Mouse (Mus musculus): ENCODE measurements around the gene Prss16.
A peak's percentile ranks its signal among the peaks of the same experiment; 100 is the strongest.

The Prss16 gene

DNA sequence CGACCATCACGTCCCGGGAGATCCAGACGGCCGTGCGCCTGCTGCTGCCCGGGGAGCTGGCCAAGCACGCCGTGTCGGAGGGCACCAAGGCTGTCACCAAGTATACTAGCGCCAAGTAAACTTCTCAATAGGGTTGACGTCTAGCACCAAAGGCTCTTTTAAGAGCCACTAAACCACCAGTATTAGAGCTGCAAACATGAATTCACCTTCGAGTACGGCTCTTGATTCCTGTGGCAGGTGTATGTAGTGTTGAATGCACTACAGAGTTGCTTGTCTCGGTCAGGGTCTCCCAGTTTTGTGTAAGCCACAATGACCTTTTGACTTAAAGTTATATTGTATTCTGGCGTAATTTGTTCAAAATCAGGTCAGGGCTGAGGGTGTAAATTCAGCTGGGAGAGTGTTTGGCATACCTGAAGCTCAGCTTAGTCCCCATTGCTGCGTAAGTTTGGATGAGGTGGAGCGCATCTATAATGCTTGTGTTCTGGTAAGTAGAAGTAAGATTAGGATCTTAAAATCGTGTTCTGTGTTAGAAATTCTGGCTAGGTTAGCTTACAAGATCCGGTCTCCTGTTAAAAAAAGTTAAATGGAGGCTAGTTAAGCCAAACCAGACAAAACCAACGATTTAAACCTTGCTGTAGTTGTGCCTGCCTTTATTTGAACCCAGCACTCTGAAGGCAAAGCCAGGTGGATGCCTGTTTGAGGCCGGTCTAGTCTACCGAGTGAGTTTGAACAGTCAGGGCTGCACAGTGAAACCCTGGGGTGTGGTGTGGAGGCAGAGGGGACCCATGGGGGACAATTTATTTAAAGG lies 26.8 kb upstream of the Prss16 start:
- DNase-seq (ENCODE audit: low spot score) = no peak

DNA sequence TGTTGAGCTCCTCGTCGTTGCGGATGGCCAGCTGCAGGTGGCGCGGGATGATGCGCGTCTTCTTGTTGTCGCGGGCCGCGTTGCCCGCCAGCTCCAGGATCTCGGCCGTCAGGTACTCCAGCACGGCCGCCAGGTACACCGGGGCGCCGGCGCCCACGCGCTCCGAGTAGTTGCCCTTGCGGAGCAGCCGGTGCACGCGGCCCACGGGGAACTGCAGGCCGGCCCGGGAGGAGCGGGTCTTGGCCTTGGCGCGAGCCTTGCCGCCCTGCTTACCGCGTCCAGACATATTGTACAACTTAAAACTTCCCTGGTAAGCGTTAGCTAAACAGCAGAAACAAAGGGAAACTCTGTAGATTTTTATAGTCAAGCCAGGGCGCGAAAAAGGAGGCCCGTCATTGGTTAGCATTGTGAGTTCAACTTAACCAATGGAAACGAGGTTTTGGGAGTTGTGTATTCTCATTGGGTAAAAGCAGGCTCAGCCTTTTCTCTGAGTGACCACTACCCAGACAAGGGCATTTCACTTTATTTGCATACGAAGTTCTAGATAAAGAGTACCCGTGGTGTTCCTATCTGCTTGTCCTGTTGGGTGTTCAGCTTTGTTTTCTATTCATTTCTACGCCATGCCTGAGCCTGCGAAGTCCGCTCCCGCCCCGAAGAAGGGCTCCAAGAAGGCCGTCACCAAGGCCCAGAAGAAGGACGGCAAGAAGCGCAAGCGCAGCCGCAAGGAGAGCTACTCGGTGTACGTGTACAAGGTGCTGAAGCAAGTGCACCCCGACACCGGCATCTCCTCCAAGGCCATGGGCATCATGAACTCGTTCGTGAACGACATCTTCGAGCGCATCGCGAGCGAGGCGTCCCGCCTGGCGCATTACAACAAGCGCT lies 26.0 kb upstream of the Prss16 start, which contains the start of the genes Hist1h2ah and Hist1h2bk:
Gene Hist1h2ah, minus strand, starts transcription at position 302 of the 882 bp plus-strand sequence.
Gene Hist1h2bk, plus strand, starts transcription at position 604 of the 882 bp plus-strand sequence.
- peak; percentile 62 for DNase-seq (ENCODE audit: low spot score)

DNA sequence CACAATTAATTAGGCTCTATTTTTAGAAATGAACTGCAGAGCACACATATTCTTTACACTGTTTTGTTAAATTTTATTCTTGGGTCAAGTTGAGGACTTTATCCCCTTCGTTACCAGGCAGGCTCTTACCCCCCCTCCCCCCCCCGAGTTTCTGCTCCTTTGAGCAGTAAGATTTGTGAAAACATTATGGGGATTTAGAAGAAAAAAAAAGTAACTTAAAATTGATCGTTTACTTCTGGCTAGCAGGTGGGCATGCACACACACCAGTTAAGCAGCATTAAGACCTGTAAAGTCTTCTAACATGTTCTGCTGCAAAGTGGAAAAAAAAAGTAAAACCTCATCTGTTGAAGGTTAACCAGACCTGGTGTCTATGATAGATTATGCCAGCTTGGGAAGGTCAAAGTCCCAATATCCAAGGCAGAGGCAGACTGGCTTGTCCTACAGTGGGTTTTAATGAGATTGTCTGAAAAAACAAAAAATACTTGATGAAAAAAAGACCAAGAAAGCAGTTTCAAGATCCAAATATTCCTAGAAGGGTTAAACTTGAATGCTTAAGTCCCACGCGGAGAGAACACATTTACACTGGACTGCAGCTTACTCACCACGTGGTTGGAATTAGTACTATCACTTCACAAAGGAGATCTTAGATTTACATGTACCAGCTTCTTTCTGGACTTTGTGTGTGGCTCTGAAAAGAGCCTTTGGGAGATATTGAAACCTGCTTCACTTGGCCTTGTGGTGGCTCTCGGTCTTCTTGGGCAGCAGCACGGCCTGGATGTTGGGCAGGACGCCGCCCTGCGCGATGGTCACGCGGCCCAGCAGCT lies 25.1 kb upstream of the Prss16 start:
- DNase-seq (ENCODE audit: low spot score) = no peak

DNA sequence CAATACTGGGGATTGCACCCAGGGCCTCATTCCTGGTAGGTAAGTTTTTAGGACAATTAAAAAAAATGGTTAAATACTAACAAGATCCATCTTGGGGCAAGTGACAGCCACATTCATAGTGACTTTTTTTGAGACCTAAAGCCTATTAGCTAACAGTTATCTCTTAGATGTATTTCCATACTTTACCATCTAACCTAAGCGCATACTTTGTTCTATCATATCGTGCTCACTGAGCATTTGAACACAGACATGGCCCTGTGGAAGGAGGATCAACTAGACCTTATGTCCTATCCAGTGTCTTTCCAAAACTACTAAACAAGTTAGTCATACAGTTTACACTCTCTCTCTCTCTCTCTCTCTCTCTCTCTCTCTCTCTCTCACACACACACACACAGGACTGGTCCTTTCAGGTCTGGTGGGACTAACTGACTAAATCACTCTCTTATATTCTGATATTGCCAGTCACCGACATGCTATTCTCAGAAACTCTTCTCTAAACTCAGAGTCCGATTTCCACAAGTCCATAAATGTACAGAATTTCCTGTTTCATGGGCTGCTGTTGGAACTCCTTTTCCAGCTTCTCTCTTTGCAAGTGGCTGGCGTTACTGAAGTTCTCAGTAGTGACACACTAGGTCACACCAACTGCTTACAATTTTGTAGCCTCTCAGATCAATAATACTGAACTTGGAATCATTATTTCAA lies 24.4 kb upstream of the Prss16 start:
- no peak for DNase-seq (ENCODE audit: low spot score)

DNA sequence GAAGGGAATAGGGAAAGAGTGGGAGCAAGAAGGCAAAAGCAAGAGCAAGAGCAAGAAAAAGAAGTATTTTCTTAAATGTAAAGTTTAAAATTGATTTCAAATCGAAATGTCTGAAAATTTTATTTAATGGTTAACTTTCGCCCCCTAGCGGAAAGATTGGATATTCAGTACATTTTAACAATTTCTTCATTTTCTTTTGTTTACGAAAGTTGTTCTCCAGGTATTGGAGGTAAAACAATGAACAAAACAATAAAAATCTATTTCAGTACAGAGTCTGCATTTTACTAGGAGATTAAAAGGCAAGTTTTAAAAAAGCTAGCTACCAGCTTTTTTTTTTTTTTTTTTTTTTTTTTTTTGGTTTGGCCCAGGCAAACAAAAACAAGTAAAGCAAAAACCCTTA lies 21.0 kb upstream of the Prss16 start:
- DNase-seq (ENCODE audit: low spot score) = no peak

DNA sequence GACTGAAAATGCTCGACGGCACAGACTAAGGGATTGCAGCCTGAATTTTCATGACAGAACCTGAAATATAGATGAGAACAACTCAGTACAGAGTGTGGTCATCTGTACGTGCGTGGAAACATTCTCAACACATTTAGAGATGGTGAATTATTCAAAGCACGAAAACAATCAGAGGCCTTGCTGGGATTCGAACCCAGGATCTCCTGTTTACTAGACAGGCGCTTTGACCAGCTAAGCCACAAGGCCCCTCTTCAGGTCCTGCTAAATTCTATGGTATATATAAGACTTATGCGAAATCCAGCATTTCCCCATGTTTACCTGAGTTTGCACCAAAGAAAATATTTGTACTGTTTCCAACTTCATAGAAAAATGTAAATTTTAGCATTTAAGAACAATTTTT lies 20.4 kb upstream of the Prss16 start:
- no peak for DNase-seq (ENCODE audit: low spot score)

DNA sequence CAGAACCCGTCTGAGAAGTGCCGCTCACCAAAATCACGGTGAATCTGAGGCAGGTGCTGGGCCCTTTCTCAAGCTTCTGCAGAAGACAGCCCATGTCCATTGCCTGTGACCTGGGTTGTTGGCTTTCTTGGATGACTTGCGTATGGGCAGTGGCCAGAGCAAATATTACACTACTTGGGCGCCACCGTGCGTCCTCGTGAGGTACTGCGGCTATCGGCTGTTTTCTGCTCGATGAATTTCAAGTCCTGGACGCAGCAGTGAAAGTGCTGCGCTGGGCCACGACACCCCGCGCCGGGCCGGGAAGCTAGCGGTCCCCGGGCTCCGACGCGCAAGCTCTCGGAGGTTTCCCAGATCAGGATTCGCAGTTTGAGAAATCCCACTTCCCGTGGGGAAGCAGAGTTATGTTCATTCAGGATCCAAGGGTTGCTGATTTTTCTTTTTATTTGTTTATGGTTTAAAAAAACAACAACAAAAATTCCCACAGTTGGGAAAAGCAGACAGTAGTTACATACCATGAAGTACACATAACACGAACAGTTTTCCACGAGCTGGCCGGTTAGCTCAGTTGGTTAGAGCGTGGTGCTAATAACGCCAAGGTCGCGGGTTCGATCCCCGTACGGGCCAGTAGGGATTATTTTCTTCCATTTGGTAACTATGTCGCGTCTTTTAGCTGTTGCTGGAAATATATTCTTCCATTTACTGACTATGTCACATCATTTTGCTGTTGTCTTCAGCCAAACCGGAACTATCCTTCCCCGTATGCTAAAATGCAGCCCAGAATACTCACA lies 19.3 kb upstream of the Prss16 start:
- DNase-seq (ENCODE audit: low spot score) = peak; percentile 92

DNA sequence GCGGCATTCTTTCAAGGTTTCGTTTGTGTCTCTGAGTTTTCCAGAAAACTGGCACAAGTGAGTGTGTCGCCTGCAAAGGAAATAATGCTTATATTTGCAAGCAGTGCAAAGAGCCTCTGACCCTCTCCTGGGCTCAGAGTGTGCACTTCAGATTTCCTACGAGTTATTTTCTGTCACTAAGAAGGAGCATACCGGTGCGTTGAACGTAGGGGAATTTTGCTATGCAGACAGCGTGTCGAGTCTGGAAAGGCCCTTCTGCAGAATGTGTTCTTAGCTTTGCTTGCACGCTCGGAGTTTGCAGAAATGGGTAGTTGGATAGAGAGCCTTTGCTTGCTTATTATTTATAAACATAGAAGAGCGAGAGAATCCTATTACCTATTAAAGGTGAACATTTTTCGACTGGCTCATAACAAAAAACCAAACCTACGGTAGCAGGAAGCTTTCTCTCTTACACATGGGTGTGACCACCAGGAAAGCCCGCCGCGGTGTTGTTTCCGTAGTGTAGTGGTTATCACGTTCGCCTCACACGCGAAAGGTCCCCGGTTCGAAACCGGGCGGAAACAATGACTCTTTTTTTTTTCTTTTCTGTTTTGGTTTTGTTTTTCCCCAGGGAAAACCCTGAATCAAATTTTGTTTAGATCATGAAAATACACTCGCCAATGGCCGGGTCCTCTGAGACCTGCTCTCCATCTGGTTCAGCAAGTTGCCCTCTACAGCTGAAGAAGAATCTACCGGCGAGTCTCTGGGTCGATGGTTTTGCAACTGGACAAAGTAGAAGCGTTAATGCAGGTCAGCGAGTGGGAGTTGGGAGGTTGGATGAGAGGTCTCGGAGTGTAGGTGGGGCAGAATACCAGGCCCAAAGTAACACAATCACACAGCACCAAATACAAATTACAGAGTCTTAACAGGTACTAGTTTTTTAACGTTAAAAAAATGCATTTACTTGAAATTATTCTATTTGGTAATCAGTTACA lies 16.8 kb upstream of the Prss16 start:
- peak; percentile 81 for DNase-seq (ENCODE audit: low spot score)

DNA sequence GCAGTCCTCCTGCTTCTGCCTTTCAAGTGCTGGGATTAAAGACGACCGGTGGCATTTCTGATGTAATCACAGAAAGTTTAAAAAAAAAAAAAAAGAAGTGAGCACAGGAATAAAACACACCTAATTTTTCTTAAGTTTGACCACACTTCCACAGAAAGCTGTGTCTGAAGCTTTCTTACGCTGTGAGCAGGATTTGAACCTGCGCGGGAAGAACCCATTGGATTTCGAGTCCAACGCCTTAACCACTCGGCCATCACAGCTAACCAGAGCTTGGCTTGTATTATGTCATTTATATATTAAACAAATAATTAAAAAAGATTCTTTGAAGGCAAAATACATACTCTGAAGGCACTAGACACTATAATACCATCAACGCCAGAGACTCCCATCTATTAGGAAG lies 12.7 kb upstream of the Prss16 start:
- no peak for DNase-seq (ENCODE audit: low spot score)

DNA sequence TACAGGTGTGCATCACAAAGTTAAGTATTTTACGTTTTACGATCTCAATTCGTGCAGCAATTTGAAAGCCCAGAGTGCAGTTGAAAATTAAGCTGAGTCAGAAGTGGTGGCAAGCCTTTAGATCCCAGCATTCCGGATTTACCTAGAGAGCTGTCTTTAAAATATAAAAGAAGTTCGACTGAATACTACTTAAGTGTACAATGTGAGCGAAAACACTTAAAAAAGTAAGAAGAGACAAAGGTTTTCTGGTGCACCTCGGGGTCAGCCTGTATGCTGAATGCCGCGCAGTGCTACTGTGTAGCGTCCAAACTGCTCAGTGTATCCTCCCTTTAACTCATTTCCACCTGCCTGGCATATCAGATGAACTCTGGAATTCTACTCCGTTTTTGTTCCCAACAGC lies 12.0 kb upstream of the Prss16 start:
- DNase-seq (ENCODE audit: low spot score) = no peak

DNA sequence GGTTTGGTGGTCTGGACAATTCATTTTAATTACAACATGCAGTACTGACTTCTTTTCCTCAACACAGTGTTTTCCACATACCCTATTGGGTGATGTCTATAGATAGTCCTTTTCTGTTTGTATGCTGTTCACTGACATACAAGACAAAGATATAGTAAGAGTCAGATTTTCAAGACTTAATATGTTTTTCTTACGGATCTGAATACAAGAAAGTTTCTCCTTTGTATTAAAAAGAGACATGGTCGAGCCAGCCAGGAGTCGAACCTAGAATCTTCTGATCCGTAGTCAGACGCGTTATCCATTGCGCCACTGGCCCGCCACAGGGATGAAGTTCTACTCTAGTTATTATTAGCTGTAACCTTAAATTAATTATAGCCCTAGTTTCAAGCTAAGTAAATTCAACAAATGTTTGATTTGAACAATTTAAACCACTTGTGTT lies 11.4 kb upstream of the Prss16 start:
- DNase-seq (ENCODE audit: low spot score) = no peak

DNA sequence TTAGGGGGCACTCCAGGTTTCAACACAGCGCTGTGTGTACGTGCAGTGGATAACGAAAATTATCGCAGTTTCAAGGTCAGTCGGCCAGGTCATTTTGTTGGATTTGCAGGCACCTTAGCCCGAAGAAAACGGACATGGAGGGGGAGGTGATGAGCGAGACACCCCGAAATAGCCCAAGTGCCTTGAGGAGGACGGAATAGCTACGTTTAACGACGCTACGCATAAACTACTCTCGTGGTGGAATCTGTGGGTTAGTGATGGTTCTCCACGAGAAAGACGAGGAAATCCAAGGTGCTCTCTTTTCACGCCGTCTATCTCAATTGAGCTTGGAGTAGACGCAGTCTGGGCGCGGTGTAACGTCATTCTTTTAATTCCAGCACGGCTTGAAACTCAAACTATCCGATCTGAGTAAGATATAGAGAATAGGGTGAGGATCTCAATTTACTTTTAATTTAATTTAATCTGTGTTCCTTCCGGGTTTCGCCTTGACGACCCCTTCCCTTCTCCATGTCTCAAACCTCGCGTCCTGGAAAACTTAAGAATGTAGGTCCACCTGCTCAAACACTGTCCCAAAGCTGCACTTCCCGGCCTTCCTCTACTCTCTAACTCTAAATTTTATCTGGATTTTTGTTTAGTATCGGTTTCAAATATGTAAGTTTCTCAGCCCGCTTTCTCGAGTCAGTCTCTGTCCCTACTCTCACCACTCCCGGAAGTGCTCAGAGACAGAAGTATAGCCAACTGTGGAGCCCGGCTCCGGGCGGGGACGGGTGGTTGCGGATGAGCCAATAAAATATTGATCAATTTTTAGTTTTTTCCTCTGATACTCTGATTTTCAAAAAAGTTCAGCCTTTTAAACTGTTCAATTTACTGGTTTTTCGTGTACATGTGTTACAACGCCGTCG lies 10.6 kb upstream of the Prss16 start:
- no peak for DNase-seq (ENCODE audit: low spot score)

DNA sequence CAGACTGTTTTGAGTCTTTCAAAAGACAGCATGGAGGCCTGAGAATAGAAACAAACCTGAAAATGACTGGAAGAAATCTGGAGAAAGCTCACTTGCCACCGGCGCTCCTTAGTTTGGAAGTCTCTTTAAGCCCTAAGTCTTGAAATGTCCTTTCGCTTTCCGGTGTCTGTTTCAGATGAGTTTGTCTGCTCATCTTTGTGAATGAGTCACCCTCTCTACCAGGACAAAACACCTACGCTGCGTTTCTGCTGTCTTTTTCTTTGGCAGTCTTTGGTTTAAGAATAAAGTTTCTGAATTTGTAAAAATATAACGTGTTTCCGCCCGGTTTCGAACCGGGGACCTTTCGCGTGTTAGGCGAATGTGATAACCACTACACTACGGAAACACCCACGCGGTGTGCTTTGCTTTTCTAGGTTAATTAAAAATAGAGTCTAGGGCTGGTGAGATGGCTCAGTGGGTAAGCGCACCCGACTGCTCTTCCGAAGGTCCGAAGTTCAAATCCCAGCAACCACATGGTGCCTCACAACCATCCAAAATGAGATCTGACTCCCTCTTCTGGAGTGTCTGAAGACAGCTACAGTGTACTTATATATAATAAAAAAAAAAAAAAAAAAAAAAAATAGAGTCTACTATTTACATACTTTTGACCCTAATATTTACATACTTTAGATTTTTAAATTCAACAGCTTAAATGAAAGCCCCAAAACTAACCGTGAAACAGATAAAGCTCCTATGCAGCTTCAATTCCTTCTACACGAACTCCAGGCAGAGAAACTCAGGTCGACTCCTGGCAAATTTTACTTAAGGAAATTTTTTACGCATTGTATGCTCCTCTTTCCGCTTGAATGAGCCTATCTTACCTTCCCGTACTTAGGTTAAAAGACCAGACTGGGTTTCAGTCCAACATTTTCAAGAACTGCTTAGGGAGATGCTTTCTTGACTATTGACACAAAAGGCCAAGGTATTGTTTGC lies 6.2 kb upstream of the Prss16 start:
- no peak for DNase-seq (ENCODE audit: low spot score)

DNA sequence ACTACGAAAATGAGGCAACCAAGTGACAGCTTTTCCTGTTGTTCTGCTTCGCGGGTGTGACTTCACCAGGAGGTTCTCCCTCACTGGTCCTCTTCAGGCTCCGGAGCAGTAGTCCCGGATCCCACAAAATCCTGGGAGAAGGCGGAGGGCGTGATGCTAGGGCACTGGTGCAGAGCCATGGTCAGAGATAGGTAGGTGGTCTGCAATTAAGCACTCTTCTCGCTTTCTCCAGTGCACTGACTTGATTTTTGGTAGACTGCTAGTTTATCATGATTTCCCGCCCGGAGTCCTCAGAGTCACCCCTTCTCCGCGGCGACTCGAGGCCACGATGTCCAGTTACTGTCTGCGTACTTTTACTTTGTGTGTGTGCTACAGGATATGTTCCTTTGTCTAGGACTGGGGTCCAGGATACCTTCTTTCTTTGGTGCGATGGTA lies 4.9 kb upstream of the Prss16 start:
- no peak for DNase-seq (ENCODE audit: low spot score)

DNA sequence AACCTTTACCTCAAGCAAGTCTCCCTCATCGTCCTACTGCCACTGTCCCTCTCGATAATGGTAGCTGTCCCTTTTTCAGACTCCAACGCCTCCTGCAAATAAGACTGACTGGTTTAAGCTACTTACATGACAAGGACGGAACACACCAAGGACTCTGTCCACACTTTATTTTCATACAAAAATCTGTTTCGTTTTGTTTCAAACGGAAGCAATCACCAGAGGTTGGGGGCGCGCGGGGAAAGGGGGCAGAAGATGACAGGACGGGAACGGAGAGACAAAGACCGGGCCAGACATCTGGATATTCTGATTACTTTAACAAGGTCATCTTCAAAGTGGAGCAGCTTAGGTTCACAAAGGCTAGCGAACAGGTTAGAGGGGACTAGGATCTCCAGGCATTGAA lies 4.2 kb upstream of the Prss16 start:
- DNase-seq (ENCODE audit: low spot score) = no peak

DNA sequence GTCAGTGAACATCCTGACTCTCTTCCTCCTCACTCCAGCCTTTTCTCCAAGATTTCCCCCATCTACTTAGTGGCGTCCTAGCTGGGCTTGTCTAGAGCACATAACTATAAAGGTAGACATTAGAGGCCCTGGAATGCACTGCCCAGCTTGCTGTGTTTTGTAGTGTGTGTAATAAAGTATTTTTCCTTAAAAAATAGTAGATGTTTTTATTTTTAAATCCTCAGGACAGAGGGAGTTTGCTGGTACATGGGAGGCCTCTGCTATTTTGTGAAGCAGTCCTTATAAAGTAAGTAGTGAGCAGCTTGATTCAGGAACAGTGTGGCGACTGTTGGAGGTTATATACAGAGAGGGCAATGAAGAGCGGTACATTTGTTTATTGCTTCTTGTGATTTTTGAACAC lies 835 bp downstream of the Prss16 start:
- DNase-seq (ENCODE audit: low spot score) = no peak

DNA sequence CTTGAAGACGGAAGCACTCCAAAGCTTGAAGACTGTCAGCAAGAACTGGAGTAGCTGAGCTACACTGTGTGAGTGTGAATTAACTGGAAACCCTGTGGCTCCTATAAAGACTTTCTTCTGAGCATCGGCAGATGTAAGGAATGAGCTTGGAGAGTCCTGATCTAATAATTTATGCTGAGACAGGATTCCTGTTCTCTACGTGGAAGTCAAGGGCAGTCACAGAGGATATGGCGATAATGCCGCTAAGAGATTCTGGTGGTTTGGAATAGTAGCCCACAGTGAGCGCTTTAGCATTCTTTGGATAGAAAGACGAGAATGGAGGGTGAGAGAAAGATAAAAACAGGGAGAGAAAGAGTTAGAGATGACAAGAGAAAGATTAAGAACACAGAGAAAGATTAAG lies 1.7 kb downstream of the Prss16 start:
- DNase-seq (ENCODE audit: low spot score) = no peak

Data from ovary, postnatal 10 days (tissue).